Mouse (Mus musculus) MEL (cell line): ENCODE measurements around the gene Gpr137. TPM values are rescaled to one million over a fixed set of nuclear protein-coding genes. Genes with fewer than 3 reads are reported as not detected.
A peak's percentile ranks its signal among the peaks of the same experiment; 100 is the strongest.
"Not testable (repeated sequence)": the region's sequence is repeated elsewhere in the genome, so short reads cannot be mapped to it uniquely, and the experiment has no call there.

Experiments used
- DNase-seq: peaks from one replicate; pipeline ENCODE4 v3.0.0; 2011; ENCODE audit warnings: low read depth, low spot score
- H3K27ac ChIP-seq: 2 replicates; pipeline ENCODE4 v1.5.1; 2012; ENCODE audit warnings: low read depth, mild to moderate bottlenecking, control low read depth, low read length, moderate library complexity; ENCODE audit not compliant: control insufficient read depth
- H3K27me3 ChIP-seq, 2 experiments: fragments of 150-350 bp in 1 of 2; sonication (generic) in 1 of 2; 2 replicates each; pipeline ENCODE4 v1.6.1; 2012; ENCODE audit warnings: low read length in 2 of 2, mild to moderate bottlenecking in 2 of 2, improper control_type of control experiment in 1 of 2, moderate library complexity in 1 of 2; ENCODE audit not compliant: insufficient read depth in 2 of 2, control insufficient read depth in 1 of 2
- H3K36me3 ChIP-seq, 2 experiments: 2 replicates each; pipeline ENCODE4 v1.6.1; 2012 to 2014; ENCODE audit warnings: low read length in 2 of 2, improper control_type of control experiment in 1 of 2, inconsistent platforms in 1 of 2, mild to moderate bottlenecking in 1 of 2; ENCODE audit not compliant: insufficient read depth in 2 of 2, control insufficient read depth in 1 of 2
- H3K4me1 ChIP-seq, 2 experiments: fragments of 150-350 bp in 1 of 2; sonication (generic) in 1 of 2; 2 replicates each; pipeline ENCODE4 v1.6.1; 2012; ENCODE audit warnings: low read length in 2 of 2, improper control_type of control experiment in 1 of 2, mild to moderate bottlenecking in 1 of 2; ENCODE audit not compliant: insufficient read depth in 2 of 2, control insufficient read depth in 1 of 2
- H3K4me3 ChIP-seq, 2 experiments: fragments of 150-350 bp in 1 of 2; sonication (generic) in 1 of 2; 2 replicates each; pipeline ENCODE4 v1.5.1; 2012; ENCODE audit warnings: low read depth in 2 of 2, low read length in 2 of 2, mild to moderate bottlenecking in 2 of 2, moderate library complexity in 2 of 2, control low read depth in 1 of 2, improper control_type of control experiment in 1 of 2; ENCODE audit not compliant: control insufficient read depth in 1 of 2, insufficient read depth in 1 of 2
- H3K79me2 ChIP-seq: 2 replicates; pipeline ENCODE4 v1.6.1; 2012; ENCODE audit warnings: mild to moderate bottlenecking, low read length, moderate library complexity; ENCODE audit not compliant: control insufficient read depth, poor library complexity, insufficient read depth
- H3K9ac ChIP-seq: 2 replicates; pipeline ENCODE4 v1.6.1; 2012; ENCODE audit warnings: low read depth, mild to moderate bottlenecking, control low read depth, low read length, moderate library complexity; ENCODE audit not compliant: control insufficient read depth, poor library complexity, severe bottlenecking
- H3K9me3 ChIP-seq: fragments of 150-350 bp; sonication (generic); replicated peaks from 2 replicates; pipeline ENCODE4 v1.6.1; 2012; ENCODE audit warnings: mild to moderate bottlenecking, low read length, improper control_type of control experiment, moderate library complexity; ENCODE audit not compliant: insufficient read depth
- BHLHE40 ChIP-seq: IDR thresholded peaks from 2 replicates; pipeline ENCODE4 v1.6.1; 2012; ENCODE audit warnings: low read depth, mild to moderate bottlenecking, inconsistent platforms, low read length, improper control_type of control experiment, borderline replicate concordance
- ELF1 ChIP-seq: IDR thresholded peaks from 2 replicates; pipeline ENCODE4 v1.6.1; 2014; ENCODE audit warnings: low read depth, mild to moderate bottlenecking, inconsistent platforms, low read length, improper control_type of control experiment, moderate library complexity
- ETS1 ChIP-seq: IDR thresholded peaks from 2 replicates; pipeline ENCODE4 v1.6.1; 2012; ENCODE audit warnings: low read depth, mild to moderate bottlenecking, inconsistent platforms, low read length, improper control_type of control experiment, moderate library complexity
- HCFC1 ChIP-seq: IDR thresholded peaks from 2 replicates; pipeline ENCODE4 v1.6.1; 2012; ENCODE audit warnings: low read depth, mild to moderate bottlenecking, inconsistent platforms, low read length, improper control_type of control experiment, moderate library complexity
- KAT2A ChIP-seq: conservative IDR thresholded peaks from 2 replicates; pipeline ENCODE4 v1.6.1; 2012; ENCODE audit warnings: low read depth, low read length, improper control_type of control experiment, inconsistent platforms
- MXI1 ChIP-seq: IDR thresholded peaks from 2 replicates; pipeline ENCODE4 v1.6.1; 2011; ENCODE audit warnings: mild to moderate bottlenecking, low read depth, low read length, improper control_type of control experiment
- MYB ChIP-seq: IDR thresholded peaks from 2 replicates; pipeline ENCODE4 v1.6.1; 2011; ENCODE audit warnings: mild to moderate bottlenecking, low read depth, low read length, improper control_type of control experiment
- NELFE ChIP-seq: IDR thresholded peaks from 2 replicates; pipeline ENCODE4 v1.6.1; 2011; ENCODE audit warnings: low read depth, low read length, improper control_type of control experiment
- NRF1 ChIP-seq: IDR thresholded peaks from 2 replicates; pipeline ENCODE4 v1.6.1; 2014; ENCODE audit warnings: low read depth, mild to moderate bottlenecking, inconsistent platforms, low read length, improper control_type of control experiment, moderate library complexity; ENCODE audit not compliant: poor library complexity, insufficient read depth, severe bottlenecking
- POLR2A ChIP-seq, 2 experiments: IDR thresholded peaks; 2 replicates each; pipeline ENCODE4 v1.6.1; 2011 to 2012; ENCODE audit warnings: low read length in 2 of 2, mild to moderate bottlenecking in 2 of 2, control low read depth in 1 of 2, improper control_type of control experiment in 1 of 2, low read depth in 1 of 2, moderate library complexity in 1 of 2; ENCODE audit not compliant: control insufficient read depth in 1 of 2, insufficient read depth in 1 of 2, poor library complexity in 1 of 2
- POLR2AphosphoS2 ChIP-seq: IDR thresholded peaks from 2 replicates; pipeline ENCODE4 v1.6.1; 2011; ENCODE audit warnings: low read length, improper control_type of control experiment
- RCOR1 ChIP-seq: IDR thresholded peaks from 2 replicates; pipeline ENCODE4 v1.6.1; 2012; ENCODE audit warnings: low read depth, mild to moderate bottlenecking, inconsistent platforms, low read length, improper control_type of control experiment
- SIN3A ChIP-seq: IDR thresholded peaks from 2 replicates; pipeline ENCODE4 v1.6.1; 2012; ENCODE audit warnings: low read length, improper control_type of control experiment, inconsistent platforms
- TBP ChIP-seq: IDR thresholded peaks from 2 replicates; pipeline ENCODE4 v1.8.0; 2011; ENCODE audit warnings: low read depth, low read length, improper control_type of control experiment
- TCF12 ChIP-seq: IDR thresholded peaks from 2 replicates; pipeline ENCODE4 v1.6.1; 2014; ENCODE audit warnings: low read depth, mild to moderate bottlenecking, inconsistent platforms, low read length, improper control_type of control experiment, moderate library complexity
- ZMIZ1 ChIP-seq: IDR thresholded peaks from 2 replicates; pipeline ENCODE4 v1.6.1; 2012; ENCODE audit warnings: low read depth, mild to moderate bottlenecking, inconsistent platforms, low read length, improper control_type of control experiment, moderate library complexity
- polyA plus RNA-seq, 2 experiments: library from polyadenylated mRNA; stranded (reverse) in 1 of 2; unstranded in 1 of 2; fragments of >175 nt in 1 of 2; fragments of >200 nt in 1 of 2; gene quantifications; 2 replicates each; pipeline versions ENCODE4 v1.2.1 to v1.2.4; 2012; ENCODE audit warnings: low replicate concordance in 2 of 2, low read depth in 1 of 2; ENCODE audit not compliant: insufficient read length in 2 of 2, insufficient read depth in 1 of 2, missing spikeins in 1 of 2
- total RNA-seq: library from RNA; depleted of rRNA; stranded (reverse); fragments of 300-350 nt; gene quantifications from 2 replicates; pipeline ENCODE4 v1.2.3, GENCODE M21; 2012; rRNA removed

The Gpr137 gene
- total RNA-seq (21.3 and 27.1 TPM in 2 replicates), polyA plus RNA-seq (10 to 100 TPM in 1 of 2 experiments, not detected in 1; 35.3 TPM)

GRCm38 (mm10) chr19:6942249-6942691 lies at the start of gene Gpr137:
TSS of gene Gpr137 (minus strand) at chr19:6942480.
- peak; percentile 96 for DNase-seq
- Histone ChIP-seq H3K27ac (peak within 1 kb of the TSS; percentile 75), H3K4me3 (peak within 1 kb of the TSS; percentile 72 to 78), H3K27me3 (no peaks in the 10 kb centered on the region), H3K9me3 (no peaks in the 10 kb centered on the region)
- peak; percentile 90 for TF ChIP-seq POLR2AphosphoS2
- TF ChIP-seq HCFC1: peak; percentile 72
- no peak for TF ChIP-seq BHLHE40
- no peak; the same call in 1 of the 2 replicates for TF ChIP-seq ELF1
- no peak for TF ChIP-seq MYB
- peak; percentile 77 for TF ChIP-seq NELFE
- peak; percentile 64 for TF ChIP-seq SIN3A
- TF ChIP-seq ETS1: 0 out of 2 replicates have a peak, but pooled peaks have one; percentile 3
- peak; percentile 75 for TF ChIP-seq ZMIZ1
- TF ChIP-seq RCOR1: no peak
- peak; percentile 36 to 88; a peak in 2 of 4 replicates for TF ChIP-seq POLR2A (IDR thresholded peaks at IDR 0.05; ENCODE audit: control insufficient read depth in 1 of 2, insufficient read depth in 1 of 2, low read depth in 1 of 2, low read length in 2 of 2, poor library complexity in 1 of 2)
- 0 out of 2 replicates have a peak, but pooled peaks have one; percentile 60 for TF ChIP-seq MXI1
- no peak for TF ChIP-seq KAT2A
- TF ChIP-seq TCF12: peak; percentile 39; the same call in 1 of the 2 replicates
- peak; percentile 27; the same call in 1 of the 2 replicates for TF ChIP-seq NRF1
- no peak; the same call in 1 of the 2 replicates for TF ChIP-seq TBP
- TF ChIP-seq, all 39 proteins: peak for 10
- peaks cover 0 to 2% of the 10 kb centered on the region in 2 experiments; a peak in 1 of 4 replicates for H3K36me3 ChIP-seq
- H3K4me1 ChIP-seq: peaks cover 0 to 10% of the 10 kb centered on the region in 2 experiments; a peak in 2 of 4 replicates
- peaks cover 8% of the 10 kb centered on the region; the same call in 1 of the 2 replicates for H3K79me2 ChIP-seq
- peak within 1 kb of the TSS; percentile 92 for H3K9ac ChIP-seq

- not testable (repeated sequence) for H3K27ac ChIP-seq, H3K36me3 ChIP-seq, H3K4me3 ChIP-seq, H3K27me3 ChIP-seq, H3K79me2 ChIP-seq, DNase-seq, H3K9me3 ChIP-seq, H3K9ac ChIP-seq
- H3K4me1 ChIP-seq: peaks cover 12 to 30% of the 10 kb centered on the region in 2 experiments
Measured at GRCm38 (mm10) chr19:6991166-6991565, 48.9 kb upstream of the Gpr137 start.
